Mouse (Mus musculus) G1E (cell line): ENCODE results near the gene Alx3. TPM values are rescaled to one million over a fixed set of nuclear protein-coding genes. Genes with fewer than 3 reads are reported as not detected.

Source experiments
- ATAC-seq: 2 replicates; pipeline ENCODE4 v1.8.0; 2016; ENCODE audit warnings: mild to moderate bottlenecking; ENCODE audit not compliant: insufficient number of reproducible peaks, poor library complexity, low FRiP score, severe bottlenecking; ENCODE audit errors: extremely low read depth
- DNase-seq: peaks from one replicate; pipeline ENCODE4 v3.0.0; 2012; ENCODE audit warnings: low spot score
- H3K27me3 ChIP-seq: 2 replicates; pipeline ENCODE4 v1.6.1; 2012; ENCODE audit warnings: mild to moderate bottlenecking, low read length, inconsistent platforms; ENCODE audit not compliant: insufficient read depth
- H3K36me3 ChIP-seq: replicated peaks from 2 replicates; pipeline ENCODE3; 2012; ENCODE audit warnings: mild to moderate bottlenecking, inconsistent platforms
- H3K4me1 ChIP-seq: 2 replicates; pipeline ENCODE4 v1.6.1; 2012; ENCODE audit warnings: low read depth, low read length, inconsistent platforms, mixed read lengths; ENCODE audit not compliant: insufficient read depth
- H3K4me3 ChIP-seq: 2 replicates; pipeline ENCODE4 v1.5.1; 2012; ENCODE audit warnings: low read depth, mild to moderate bottlenecking, inconsistent platforms, low read length, moderate library complexity, mixed read lengths
- H3K9me3 ChIP-seq: replicated peaks from 2 replicates; pipeline ENCODE4 v1.6.1; 2012; ENCODE audit warnings: inconsistent platforms
- CTCF ChIP-seq: IDR thresholded peaks from 2 replicates; pipeline ENCODE4 v1.5.1; 2012; ENCODE audit warnings: low read depth, low read length, inconsistent platforms, mixed read lengths
- GATA1 ChIP-seq: IDR thresholded peaks from 2 replicates; pipeline ENCODE4 v1.6.1; 2012; ENCODE audit warnings: borderline replicate concordance, low read length, inconsistent platforms, mixed read lengths
- GATA2 ChIP-seq: IDR thresholded peaks from 2 replicates; pipeline ENCODE4 v1.6.1; 2012; ENCODE audit warnings: low read depth, low read length, inconsistent platforms, borderline replicate concordance
- POLR2AphosphoS5 ChIP-seq: IDR thresholded peaks from 2 replicates; pipeline ENCODE4 v1.6.1; 2012; ENCODE audit warnings: low read depth, low read length, inconsistent platforms; ENCODE audit not compliant: insufficient replicate concordance
- TAL1 ChIP-seq: conservative IDR thresholded peaks from 2 replicates; pipeline ENCODE4 v1.6.1; 2012; ENCODE audit warnings: low read depth, low read length, inconsistent platforms, mixed read lengths
- polyA plus RNA-seq: library from polyadenylated mRNA; stranded (reverse); fragments of >175 nt; gene quantifications from 2 replicates; pipeline ENCODE4 v1.2.3, GENCODE M21; 2012
- total RNA-seq, 2 experiments: library from RNA; stranded (forward) in 1 of 2; stranded (reverse) in 1 of 2; fragments of 200-1000 nt in 1 of 2; fragments of >200 nt in 1 of 2; fragmentation: Nextera tagmentation in 1 of 2; gene quantifications; 2 replicates each; pipeline ENCODE4 v1.2.3; 2014 to 2017

Gene Alx3
- total and polyA plus RNA-seq, 3 experiments, result 0.11 TPM; not detected in 2

DNA sequence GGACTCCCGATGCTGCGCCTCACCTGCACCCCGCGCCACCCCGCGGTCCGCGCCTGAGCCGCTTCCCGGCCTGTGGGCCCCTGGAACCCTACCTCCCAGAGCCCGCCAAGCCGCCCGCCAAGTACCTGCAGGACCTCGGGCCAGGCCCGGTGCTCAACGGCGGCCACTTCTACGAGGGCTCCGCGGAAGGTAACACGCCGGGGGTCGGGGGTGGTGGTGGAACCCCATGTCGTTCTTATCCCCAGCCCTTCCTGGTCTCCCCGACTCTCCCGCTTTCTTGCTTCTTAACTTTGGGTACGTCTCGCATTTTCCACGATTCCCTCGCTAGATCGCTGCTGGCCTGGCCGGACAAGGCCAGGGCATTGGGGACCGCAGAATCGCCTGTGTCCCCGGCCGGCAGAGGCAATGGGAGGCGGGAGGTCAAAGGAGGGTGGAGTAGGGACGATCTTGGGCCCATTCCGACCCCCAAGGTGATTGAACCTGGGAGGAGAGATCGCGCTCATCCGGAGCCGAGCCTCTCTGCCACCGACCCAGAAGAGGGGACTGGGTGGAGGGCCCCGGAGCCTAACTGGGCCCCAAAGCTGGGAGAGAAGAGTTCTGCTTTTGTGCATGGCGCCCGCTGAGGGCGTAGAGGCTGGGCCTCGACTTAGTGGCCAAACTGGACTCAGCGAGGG, 570 bp downstream of the Alx3 start:
- H3K4me3 ChIP-seq, result no peak overlapping the region

DNA sequence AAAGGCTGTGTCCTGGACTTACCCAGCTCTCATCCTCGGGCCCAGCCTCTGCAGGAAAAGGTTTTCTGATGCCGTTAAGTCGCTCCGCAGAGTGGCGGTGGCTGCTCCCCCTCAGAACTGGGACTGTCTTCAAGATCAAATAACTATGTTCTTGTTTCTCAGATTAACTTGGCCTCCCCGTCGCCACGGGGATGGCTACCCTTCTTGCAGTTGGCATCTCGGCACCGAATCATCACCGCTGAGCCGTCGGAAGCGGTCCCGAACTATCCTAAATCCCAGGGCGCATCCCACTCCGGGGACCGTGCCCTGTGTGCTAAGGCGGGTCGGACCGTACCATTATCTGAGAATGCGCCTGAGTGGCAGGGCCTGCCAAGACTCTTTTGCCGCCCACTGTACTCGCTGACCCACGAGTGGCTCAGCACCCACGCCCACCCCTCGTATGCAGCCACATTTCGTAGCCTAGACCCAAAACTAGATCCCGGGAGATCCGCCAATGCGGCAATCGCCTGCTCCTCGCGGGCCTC, 1.2 kb downstream of the Alx3 start:
- ATAC-seq, result no peak
- Histone ChIP-seq H3K4me1 (no peaks in the 10 kb centered on the region), H3K36me3 (no peaks in the 10 kb centered on the region), H3K9me3 (peaks cover 16% of the 10 kb centered on the region), H3K4me3 (no peak overlapping the region), H3K27me3 (peaks cover 41% of the 10 kb centered on the region)
- DNase-seq, result no peak
- TF ChIP-seq CTCF, result no peak
- TF ChIP-seq GATA2, result no peak
- no peak for TF ChIP-seq POLR2AphosphoS5
- TF ChIP-seq GATA1, result no peak
- no peak for TF ChIP-seq TAL1

More for the DNA sequence above, 570 bp downstream of the Alx3 start:
- no peaks in the 10 kb centered on the region for H3K36me3 ChIP-seq
- DNase-seq (no peak), ATAC-seq (no peak)
- peaks cover 16% of the 10 kb centered on the region for H3K9me3 ChIP-seq
- peaks cover 35% of the 10 kb centered on the region; the same call in 1 of the 2 replicates for H3K27me3 ChIP-seq
- H3K4me1 ChIP-seq, result no peaks in the 10 kb centered on the region
- TF ChIP-seq CTCF (no peak), TAL1 (no peak), GATA2 (no peak), GATA1 (no peak), POLR2AphosphoS5 (no peak)

DNA sequence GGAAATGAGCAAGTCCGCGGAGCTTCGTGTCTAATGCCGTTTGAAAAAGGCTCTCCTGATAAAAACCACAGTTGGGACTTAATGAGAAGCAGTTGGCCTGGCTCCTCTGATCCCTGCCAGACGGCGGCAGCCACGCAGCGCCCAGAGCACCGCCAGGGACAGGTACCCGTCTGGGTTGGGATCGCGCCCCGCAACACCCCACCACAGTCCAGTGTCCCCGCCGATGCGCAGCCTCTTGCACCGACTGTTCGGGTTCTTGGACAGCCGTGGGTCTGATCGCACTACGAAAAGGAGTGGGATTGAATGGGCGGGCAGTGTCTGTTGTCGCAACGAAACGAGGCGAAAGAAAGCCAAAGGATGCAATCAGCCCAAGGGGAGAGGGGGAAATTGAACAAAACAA, 1.7 kb downstream of the Alx3 start:
- ATAC-seq (no peak), DNase-seq (no peak)

DNA sequence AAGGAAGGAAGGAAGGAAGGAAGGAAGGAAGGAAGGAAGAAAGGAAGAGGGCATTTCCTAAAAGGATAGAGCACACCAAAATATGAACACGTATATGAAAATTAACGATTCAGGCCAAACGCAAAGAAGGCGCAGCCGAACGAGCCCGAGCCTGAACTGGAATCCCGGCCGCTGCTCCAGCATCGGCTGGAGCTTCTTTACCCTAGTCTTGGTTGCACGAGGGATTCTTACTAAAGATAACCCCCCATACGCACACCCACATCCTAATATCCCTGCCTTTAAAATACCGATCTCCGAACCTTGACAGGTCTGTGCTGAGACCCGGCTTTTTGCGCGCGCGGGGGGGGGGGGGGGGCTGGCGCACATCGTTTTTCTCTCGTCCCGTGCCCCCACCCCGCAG, 2.3 kb downstream of the Alx3 start:
- no peaks in the 10 kb centered on the region for H3K4me1 ChIP-seq
- no peak for TF ChIP-seq GATA2
- TF ChIP-seq TAL1, result no peak
- TF ChIP-seq POLR2AphosphoS5, result no peak
- no peak for TF ChIP-seq GATA1
- no peak for TF ChIP-seq CTCF
- ATAC-seq (no peak), DNase-seq (no peak)
- H3K4me3 ChIP-seq, result no peak overlapping the region
- H3K9me3 ChIP-seq, result peaks cover 16% of the 10 kb centered on the region
- peaks cover 48% of the 10 kb centered on the region for H3K27me3 ChIP-seq
- no peaks in the 10 kb centered on the region for H3K36me3 ChIP-seq

More for the DNA sequence above, 1.7 kb downstream of the Alx3 start:
- Histone ChIP-seq H3K4me3 (no peak overlapping the region; the same call in 1 of the 2 replicates), H3K4me1 (no peaks in the 10 kb centered on the region), H3K27me3 (peaks cover 46% of the 10 kb centered on the region), H3K36me3 (no peaks in the 10 kb centered on the region), H3K9me3 (peaks cover 16% of the 10 kb centered on the region)
- no peak for TF ChIP-seq GATA1
- no peak for TF ChIP-seq TAL1
- no peak for TF ChIP-seq GATA2
- no peak for TF ChIP-seq CTCF
- TF ChIP-seq POLR2AphosphoS5, result no peak

DNA sequence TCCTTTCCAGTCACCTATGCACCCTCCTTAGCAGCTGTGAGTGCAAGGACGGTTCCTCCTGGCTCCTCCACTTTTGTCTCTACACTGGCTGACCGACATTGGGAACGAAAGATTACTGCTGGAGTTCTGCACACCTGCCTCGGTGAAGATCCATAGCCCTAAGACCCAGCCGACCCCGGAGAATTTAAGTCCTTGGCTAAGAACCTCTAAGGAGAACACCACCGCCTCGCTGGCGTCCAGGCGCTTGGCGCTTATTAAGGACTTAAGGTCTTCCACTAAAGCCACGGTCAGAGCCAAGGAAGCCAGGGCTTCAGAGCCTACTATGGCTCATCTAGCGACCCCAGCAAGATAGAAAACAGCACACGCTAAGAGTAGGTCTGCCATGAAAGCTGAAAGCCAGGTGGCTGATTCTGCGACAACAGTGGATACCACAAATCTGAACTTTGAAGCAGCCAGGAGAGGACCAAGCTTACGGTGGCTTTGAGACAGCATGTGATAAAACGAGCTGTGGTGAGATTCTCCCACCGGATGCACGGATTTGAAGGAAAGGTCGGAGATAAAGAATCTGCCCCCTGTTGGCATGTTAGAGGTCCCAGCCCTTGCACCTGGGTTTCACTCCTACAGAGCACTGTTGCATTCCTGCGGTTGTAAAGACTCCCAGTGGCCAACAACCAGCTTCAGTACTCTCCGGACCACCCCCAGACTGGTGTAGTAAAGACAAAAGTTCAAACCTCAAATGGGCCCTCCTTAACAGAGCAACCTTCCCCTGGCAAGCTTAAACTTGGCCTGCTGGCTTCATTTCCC, 3.0 kb downstream of the Alx3 start:
- TF ChIP-seq CTCF (no peak), GATA2 (no peak), POLR2AphosphoS5 (no peak), TAL1 (no peak), GATA1 (no peak)
- Histone ChIP-seq H3K4me3 (no peak overlapping the region), H3K9me3 (peaks cover 16% of the 10 kb centered on the region), H3K27me3 (peaks cover 53% of the 10 kb centered on the region), H3K36me3 (no peaks in the 10 kb centered on the region), H3K4me1 (no peaks in the 10 kb centered on the region)
- DNase-seq, result no peak
- ATAC-seq, result no peak

DNA sequence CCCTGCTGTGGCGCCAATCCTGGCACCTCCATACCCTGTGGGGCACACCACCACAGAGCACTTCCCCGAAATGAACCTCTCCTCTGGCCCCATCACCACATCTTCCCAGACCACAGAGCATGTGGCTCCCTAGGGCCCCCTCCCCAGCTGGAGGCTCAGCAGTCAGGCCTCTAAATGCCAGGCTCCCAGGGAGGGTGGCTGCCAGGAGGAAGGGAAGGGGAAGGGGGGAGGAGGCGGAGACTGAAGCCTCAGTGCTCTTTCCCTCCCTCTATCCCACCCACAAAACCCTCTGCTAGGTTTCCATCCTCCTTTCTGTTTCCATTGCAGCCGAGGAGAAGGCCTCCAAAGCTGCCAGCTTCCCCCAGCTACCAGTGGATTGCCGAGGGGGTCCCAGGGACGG, 5.3 kb downstream of the Alx3 start:
- Histone ChIP-seq H3K4me1 (no peaks in the 10 kb centered on the region), H3K4me3 (no peak overlapping the region), H3K27me3 (peaks cover 63% of the 10 kb centered on the region), H3K36me3 (no peaks in the 10 kb centered on the region), H3K9me3 (peaks cover 16% of the 10 kb centered on the region)
- no peak for TF ChIP-seq CTCF
- TF ChIP-seq TAL1, result no peak
- ATAC-seq (no peak), DNase-seq (no peak)
